Mouse (Mus musculus): ENCODE results near the gene Cyp2d10. TPM values are rescaled to one million over a fixed set of nuclear protein-coding genes. Genes with fewer than 3 reads are reported as not detected.

Gene Cyp2d10
- polyA plus RNA-seq, 1 experiment from 2014 or later: 86.0 TPM

DNA sequence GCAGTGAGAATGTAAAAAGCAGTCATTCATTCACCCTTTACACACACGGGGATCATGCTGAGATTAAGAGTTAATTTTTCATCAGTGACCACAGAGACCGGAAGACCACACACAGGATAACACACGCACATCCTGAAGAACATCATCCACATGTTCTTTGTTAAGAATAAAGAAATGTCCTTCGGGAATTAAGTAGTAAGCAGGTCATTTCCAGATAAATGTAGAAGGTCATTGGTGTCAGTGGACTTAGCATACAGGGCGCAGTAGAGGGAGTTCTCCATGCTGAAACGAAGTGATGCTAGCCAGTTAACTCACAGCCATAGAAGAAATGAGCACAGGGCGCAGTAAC, 26.3 kb downstream of the Cyp2d10 start:
- H3K9ac ChIP-seq (ENCODE audit: low read depth, low read length): no peak overlapping the region
- H3K36me3 ChIP-seq (ENCODE audit: control insufficient read depth, insufficient read depth): no peaks in the 10 kb centered on the region
- WGBS (ENCODE audit: insufficient replicate concordance): 36% methylated on average over 7 of the region's 7 CpGs
- peak overlapping the region; percentile 30; the same call in 1 of the 2 replicates for H3K4me3 ChIP-seq (ENCODE audit: low read depth, low read length)
- H3K27me3 ChIP-seq (ENCODE audit: control insufficient read depth, insufficient read depth, low read depth, low read length): no peaks in the 10 kb centered on the region
- no peak for ATAC-seq (ENCODE audit: low read depth)
- peak overlapping the region; percentile 36 for H3K4me2 ChIP-seq (ENCODE audit: low read depth, low read length)
- H3K27ac ChIP-seq (ENCODE audit: low read length): peak overlapping the region; percentile 69
- H3K9me3 ChIP-seq (replicated peaks; ENCODE audit: control insufficient read depth, low read length): no peaks in the 10 kb centered on the region
- H3K4me1 ChIP-seq (ENCODE audit: control insufficient read depth, low read depth, low read length): no peaks in the 10 kb centered on the region; the same call in none of the 2 replicates

DNA sequence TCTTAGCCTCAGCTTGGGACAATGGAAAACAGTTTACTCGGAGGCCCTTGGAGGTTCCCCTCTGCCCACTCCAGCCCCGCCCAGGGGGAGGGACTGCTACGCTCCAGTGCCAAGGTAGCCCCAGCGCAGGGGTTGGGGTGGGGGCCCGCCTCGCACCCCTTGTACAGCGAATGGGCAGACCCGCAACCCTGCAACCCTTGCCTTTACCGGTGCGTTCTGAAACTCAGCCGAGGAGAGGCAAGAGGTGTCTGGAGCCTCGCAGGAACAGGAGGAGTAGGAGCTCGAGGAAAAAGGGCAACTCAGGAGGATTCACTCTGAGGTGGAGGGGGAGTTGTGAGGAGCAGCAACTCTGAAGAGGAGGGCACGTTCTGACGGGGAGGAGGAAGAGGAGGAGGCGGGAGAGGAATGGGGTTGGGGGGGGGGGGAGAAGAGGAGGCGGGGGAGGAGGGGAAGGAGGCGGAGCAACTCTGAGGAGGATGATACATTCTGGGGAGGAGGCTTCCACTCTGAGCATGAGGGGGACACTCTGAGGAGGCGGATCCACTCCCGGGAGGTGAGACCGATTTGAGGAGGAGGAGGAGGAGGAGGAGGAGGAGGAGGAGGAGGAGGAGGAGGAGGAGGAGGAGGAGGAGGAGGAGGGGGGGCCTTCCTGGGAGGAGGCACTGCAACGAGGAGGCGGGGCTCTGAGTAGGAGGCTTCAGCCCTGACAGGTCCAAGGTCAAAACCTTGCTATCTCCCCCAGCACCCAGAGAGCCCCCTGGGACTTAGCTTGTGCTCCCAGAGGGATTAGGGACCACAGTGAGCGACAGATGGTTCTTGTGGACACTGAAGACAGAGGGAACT, 26.9 kb downstream of the Cyp2d10 start, which contains the start of gene Cyp2d22:
Gene Cyp2d22 (minus strand): TSS at position 390 of the 843 bp plus-strand sequence.
- WGBS (ENCODE audit: insufficient replicate concordance): 3% methylated on average over 21 of the region's 24 CpGs
- Histone ChIP-seq H3K36me3 (ENCODE audit: control insufficient read depth, insufficient read depth) (no peaks in the 10 kb centered on the region), H3K27ac (ENCODE audit: low read length) (peak within 1 kb of the TSS; percentile 77), H3K9ac (ENCODE audit: low read depth, low read length) (peak within 1 kb of the TSS; percentile 59), H3K4me3 (ENCODE audit: low read depth, low read length) (peak within 1 kb of the TSS; percentile 52), H3K4me1 (ENCODE audit: control insufficient read depth, low read depth, low read length) (no peaks in the 10 kb centered on the region; the same call in none of the 2 replicates), H3K9me3 (replicated peaks; ENCODE audit: control insufficient read depth, low read length) (no peaks in the 10 kb centered on the region), H3K27me3 (ENCODE audit: control insufficient read depth, insufficient read depth, low read depth, low read length) (no peaks in the 10 kb centered on the region), H3K4me2 (ENCODE audit: low read depth, low read length) (peak within 1 kb of the TSS; percentile 51)
- ATAC-seq (ENCODE audit: low read depth): peak; percentile 57

DNA sequence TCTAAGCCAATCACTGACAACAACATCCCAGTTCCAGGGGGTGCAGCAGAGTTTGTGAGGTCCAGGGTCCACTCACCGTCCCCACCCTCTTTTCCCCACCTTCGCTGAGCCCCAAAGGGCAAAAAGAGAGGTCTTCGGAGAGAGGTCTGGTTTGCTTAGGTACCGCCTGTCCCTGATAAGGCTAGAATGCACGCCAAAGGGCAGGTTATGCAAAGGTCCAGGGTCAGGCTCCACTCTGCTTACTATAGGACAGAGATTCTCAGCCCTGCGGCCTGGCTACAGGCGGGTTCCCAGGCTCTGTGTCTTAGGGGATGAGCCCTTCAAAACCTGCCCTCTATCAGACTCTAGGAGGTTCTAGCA, 27.5 kb downstream of the Cyp2d10 start:
- peak overlapping the region; percentile 52 for H3K4me3 ChIP-seq (ENCODE audit: low read depth, low read length)
- peak overlapping the region; percentile 59; the same call in 1 of the 2 replicates for H3K9ac ChIP-seq (ENCODE audit: low read depth, low read length)
- H3K9me3 ChIP-seq (replicated peaks; ENCODE audit: control insufficient read depth, low read length): no peaks in the 10 kb centered on the region
- peak overlapping the region; percentile 51 for H3K4me2 ChIP-seq (ENCODE audit: low read depth, low read length)
- no peaks in the 10 kb centered on the region for H3K27me3 ChIP-seq (ENCODE audit: control insufficient read depth, insufficient read depth, low read depth, low read length)
- peak overlapping the region; percentile 77 for H3K27ac ChIP-seq (ENCODE audit: low read length)
- no peaks in the 10 kb centered on the region for H3K36me3 ChIP-seq (ENCODE audit: control insufficient read depth, insufficient read depth)
- ATAC-seq (ENCODE audit: low read depth): peak; percentile 84
- no peaks in the 10 kb centered on the region; the same call in none of the 2 replicates for H3K4me1 ChIP-seq (ENCODE audit: control insufficient read depth, low read depth, low read length)
- 20% methylated on average over 7 of the region's 7 CpGs for WGBS (ENCODE audit: insufficient replicate concordance)

DNA sequence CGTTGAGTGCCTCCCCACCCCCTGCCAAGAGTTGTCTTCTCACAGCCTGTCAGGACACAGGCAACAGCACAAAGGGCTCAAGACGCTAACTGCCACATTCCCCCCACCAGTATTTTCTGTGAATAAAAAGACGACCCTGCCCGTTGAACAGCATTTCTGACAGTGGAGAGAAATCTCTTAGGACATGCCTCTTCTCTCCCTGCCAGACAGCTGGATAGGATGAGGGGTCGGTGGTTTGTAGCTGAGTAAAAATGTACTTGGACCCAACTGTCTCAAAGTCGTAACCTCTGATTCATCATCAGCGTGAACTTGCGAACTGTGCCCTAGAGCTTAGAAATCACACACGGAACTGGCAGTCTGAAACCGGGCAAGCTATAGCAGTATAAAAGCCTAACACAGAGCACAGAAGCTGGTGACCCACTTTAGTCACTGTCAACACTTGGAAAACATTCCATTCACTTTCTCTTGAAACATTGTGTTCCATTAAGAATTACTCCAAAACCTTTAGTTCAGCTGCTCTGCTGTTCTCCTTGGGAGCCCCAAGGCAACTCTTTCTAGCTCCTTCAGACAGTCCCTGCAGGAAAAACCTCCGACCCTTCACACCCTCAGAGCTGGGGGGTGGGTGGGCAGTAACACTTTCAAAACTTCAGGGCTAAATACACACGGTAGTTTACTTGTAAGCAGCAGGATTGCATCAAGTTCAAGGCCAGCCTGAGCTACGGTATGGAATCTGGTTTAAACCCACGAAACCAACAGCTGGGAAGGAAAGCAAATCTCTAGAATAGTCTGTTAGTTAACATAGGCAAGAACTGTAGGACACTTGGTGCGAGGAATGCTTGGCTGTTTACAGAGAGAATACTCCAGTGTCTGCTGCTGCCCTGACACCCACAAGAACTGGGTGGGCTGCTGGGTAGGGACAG, 28.5 kb downstream of the Cyp2d10 start:
- H3K9me3 ChIP-seq (replicated peaks; ENCODE audit: control insufficient read depth, low read length): no peaks in the 10 kb centered on the region
- 50% methylated on average over 15 of the region's 15 CpGs for whole genome bisulfite sequencing (ENCODE audit: insufficient replicate concordance)
- H3K27me3 ChIP-seq (ENCODE audit: control insufficient read depth, insufficient read depth, low read depth, low read length): no peaks in the 10 kb centered on the region
- no peaks in the 10 kb centered on the region for H3K36me3 ChIP-seq (ENCODE audit: control insufficient read depth, insufficient read depth)
- no peak for ATAC-seq (ENCODE audit: low read depth)
- H3K27ac ChIP-seq (ENCODE audit: low read length): peak overlapping the region; percentile 77
- peak overlapping the region; percentile 46 for H3K4me2 ChIP-seq (ENCODE audit: low read depth, low read length)
- peak overlapping the region; percentile 22 for H3K4me3 ChIP-seq (ENCODE audit: low read depth, low read length)
- no peaks in the 10 kb centered on the region; the same call in none of the 2 replicates for H3K4me1 ChIP-seq (ENCODE audit: control insufficient read depth, low read depth, low read length)
- H3K9ac ChIP-seq (ENCODE audit: low read depth, low read length): no peak overlapping the region

DNA sequence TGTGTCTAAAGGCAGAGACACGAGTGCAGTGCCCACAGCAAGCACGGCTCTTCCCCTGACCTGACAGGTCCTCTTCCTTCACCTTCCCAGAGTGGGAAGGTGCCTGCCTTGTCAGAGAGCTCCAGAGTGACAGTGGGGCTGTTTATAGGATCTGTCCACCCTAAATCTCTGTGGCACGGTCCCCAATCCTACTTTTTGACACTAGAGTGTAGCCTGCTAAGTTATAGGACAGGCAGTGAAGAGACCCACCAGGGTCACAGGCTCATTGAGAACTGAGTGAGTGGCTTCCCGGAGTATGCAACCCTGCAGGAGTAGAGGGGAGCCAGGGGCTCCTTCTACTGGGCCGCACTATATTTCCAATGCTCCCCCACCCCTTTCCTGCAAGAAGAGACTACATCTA, 29.3 kb downstream of the Cyp2d10 start:
- 50% methylated on average over 5 of the region's 5 CpGs for WGBS (ENCODE audit: insufficient replicate concordance)
- H3K4me2 ChIP-seq (ENCODE audit: low read depth, low read length): peak overlapping the region; percentile 46; the same call in 1 of the 2 replicates
- no peak overlapping the region for H3K4me3 ChIP-seq (ENCODE audit: low read depth, low read length)
- no peaks in the 10 kb centered on the region; the same call in none of the 2 replicates for H3K4me1 ChIP-seq (ENCODE audit: control insufficient read depth, low read depth, low read length)
- no peak for ATAC-seq (ENCODE audit: low read depth)
- peak overlapping the region; percentile 4; the same call in 1 of the 2 replicates for H3K27ac ChIP-seq (ENCODE audit: low read length)
- H3K27me3 ChIP-seq (ENCODE audit: control insufficient read depth, insufficient read depth, low read depth, low read length): no peaks in the 10 kb centered on the region
- no peaks in the 10 kb centered on the region for H3K36me3 ChIP-seq (ENCODE audit: control insufficient read depth, insufficient read depth)
- no peak overlapping the region for H3K9ac ChIP-seq (ENCODE audit: low read depth, low read length)
- H3K9me3 ChIP-seq (replicated peaks; ENCODE audit: control insufficient read depth, low read length): no peaks in the 10 kb centered on the region

DNA sequence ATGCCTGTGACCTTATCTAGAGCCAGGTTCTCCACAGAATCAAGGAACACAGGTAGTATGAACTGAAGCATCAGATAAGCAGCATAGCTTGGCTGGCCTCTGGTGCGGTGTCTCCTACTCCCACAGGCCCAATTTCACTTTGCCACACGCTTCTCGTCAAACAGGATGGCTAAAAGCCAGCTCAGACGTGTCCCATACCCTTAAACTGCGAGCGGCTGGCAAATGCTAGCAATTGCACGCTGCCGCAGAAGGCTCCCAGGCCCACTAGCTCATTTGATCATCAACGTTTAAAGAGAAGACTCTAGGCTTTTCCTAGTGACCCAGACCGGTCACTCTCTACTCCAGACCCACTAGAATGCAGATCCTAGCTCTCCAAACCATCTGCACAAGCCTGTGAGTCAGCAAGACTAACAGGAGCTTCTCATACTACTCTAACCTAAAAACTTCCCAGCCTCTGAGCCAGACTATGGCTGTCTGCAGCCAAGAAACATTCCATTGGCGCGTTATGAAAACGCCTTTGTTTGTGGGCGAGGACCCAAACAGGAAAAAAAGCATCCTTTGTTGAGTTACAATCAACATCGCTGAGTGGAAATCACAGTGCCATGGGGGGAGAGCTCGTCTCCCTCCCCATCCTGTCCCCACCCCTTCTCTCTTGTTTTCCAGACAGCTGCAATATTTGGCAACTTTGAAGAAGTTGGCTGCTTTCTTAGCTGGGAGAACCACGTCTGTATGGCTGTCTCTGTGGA, 30.4 kb downstream of the Cyp2d10 start:
- no peak for ATAC-seq (ENCODE audit: low read depth)
- Histone ChIP-seq H3K4me2 (ENCODE audit: low read depth, low read length) (no peak overlapping the region), H3K36me3 (ENCODE audit: control insufficient read depth, insufficient read depth) (no peaks in the 10 kb centered on the region), H3K4me1 (ENCODE audit: control insufficient read depth, low read depth, low read length) (no peaks in the 10 kb centered on the region; the same call in none of the 2 replicates), H3K9me3 (replicated peaks; ENCODE audit: control insufficient read depth, low read length) (no peaks in the 10 kb centered on the region), H3K9ac (ENCODE audit: low read depth, low read length) (no peak overlapping the region), H3K27me3 (ENCODE audit: control insufficient read depth, insufficient read depth, low read depth, low read length) (no peaks in the 10 kb centered on the region), H3K4me3 (ENCODE audit: low read depth, low read length) (no peak overlapping the region), H3K27ac (ENCODE audit: low read length) (no peak overlapping the region)
- 65% methylated on average over 17 of the region's 17 CpGs for WGBS (ENCODE audit: insufficient replicate concordance)

DNA sequence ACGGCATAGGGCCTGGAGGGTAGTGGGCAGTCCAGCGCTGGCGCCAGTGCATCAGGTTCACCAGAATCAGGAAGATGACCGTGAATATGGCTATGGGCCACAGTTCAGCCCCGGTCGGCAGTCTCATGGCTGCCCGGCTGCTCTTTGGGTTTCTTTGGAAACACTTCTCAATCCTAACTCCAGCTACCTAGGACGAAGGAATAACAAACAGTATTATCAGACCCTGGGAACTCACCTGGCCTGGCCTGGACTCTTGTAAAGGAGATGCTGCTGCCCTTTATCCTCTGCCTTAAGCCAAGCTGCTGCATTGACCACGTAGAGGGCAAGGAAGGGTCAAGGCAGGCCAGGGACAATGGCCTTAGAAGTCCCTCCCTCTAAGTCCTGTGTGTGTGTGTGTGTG, 31.1 kb downstream of the Cyp2d10 start:
- 73% methylated on average over 9 of the region's 9 CpGs for WGBS (ENCODE audit: insufficient replicate concordance)
- H3K4me1 ChIP-seq (ENCODE audit: control insufficient read depth, low read depth, low read length): no peaks in the 10 kb centered on the region; the same call in none of the 2 replicates
- H3K27ac ChIP-seq (ENCODE audit: low read length): no peak overlapping the region
- H3K9ac ChIP-seq (ENCODE audit: low read depth, low read length): no peak overlapping the region
- no peaks in the 10 kb centered on the region for H3K27me3 ChIP-seq (ENCODE audit: control insufficient read depth, insufficient read depth, low read depth, low read length)
- ATAC-seq (ENCODE audit: low read depth): no peak
- no peaks in the 10 kb centered on the region for H3K36me3 ChIP-seq (ENCODE audit: control insufficient read depth, insufficient read depth)
- no peaks in the 10 kb centered on the region for H3K9me3 ChIP-seq (replicated peaks; ENCODE audit: control insufficient read depth, low read length)
- H3K4me3 ChIP-seq (ENCODE audit: low read depth, low read length): no peak overlapping the region
- no peak overlapping the region for H3K4me2 ChIP-seq (ENCODE audit: low read depth, low read length)

DNA sequence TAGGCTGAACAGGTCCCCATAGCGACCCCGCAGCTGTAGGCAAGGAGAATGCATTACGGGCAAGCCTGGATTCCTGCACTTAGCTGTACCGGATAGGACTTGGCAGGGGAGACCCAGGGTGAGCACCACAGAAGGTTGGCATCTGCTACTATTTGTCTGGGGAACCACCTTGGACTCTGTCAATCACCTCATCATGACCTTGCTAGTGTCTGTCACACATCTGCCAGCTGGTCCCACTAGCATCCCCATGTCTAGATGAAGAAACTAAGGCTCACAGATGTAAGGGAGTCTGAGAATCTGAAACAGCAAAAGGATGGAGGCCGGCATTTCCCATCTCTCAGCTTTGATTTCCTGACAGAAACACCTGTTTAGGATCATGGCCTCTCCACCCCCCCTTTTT, 32.6 kb downstream of the Cyp2d10 start:
- no peak overlapping the region for H3K27ac ChIP-seq (ENCODE audit: low read length)
- 79% methylated on average over 5 of the region's 5 CpGs for WGBS (ENCODE audit: insufficient replicate concordance)

More for the DNA sequence above, 32.6 kb downstream of the Cyp2d10 start:
- Histone ChIP-seq H3K4me1 (ENCODE audit: control insufficient read depth, low read depth, low read length) (no peaks in the 10 kb centered on the region), H3K9me3 (replicated peaks; ENCODE audit: control insufficient read depth, low read length) (no peaks in the 10 kb centered on the region), H3K4me3 (ENCODE audit: low read depth, low read length) (no peak overlapping the region), H3K36me3 (ENCODE audit: control insufficient read depth, insufficient read depth) (no peaks in the 10 kb centered on the region), H3K4me2 (ENCODE audit: low read depth, low read length) (no peak overlapping the region), H3K9ac (ENCODE audit: low read depth, low read length) (no peak overlapping the region), H3K27me3 (ENCODE audit: control insufficient read depth, insufficient read depth, low read depth, low read length) (no peaks in the 10 kb centered on the region)
- no peak for ATAC-seq (ENCODE audit: low read depth)
